Mouse (Mus musculus) ES-E14 (cell line): ENCODE data around the gene Sox4. TPM values are rescaled to one million over a fixed set of nuclear protein-coding genes. Genes with fewer than 3 reads are reported as not detected.

ENCODE experiments used
- DNase-seq: peaks from one replicate; pipeline ENCODE4 v3.0.0-alpha.2; 2013; ENCODE audit warnings: low read depth, low spot score
- H3K27ac ChIP-seq: 2 replicates; pipeline ENCODE4 v1.5.1; 2012; ENCODE audit warnings: low read depth, mild to moderate bottlenecking, low read length, moderate library complexity, mixed read lengths; ENCODE audit not compliant: poor library complexity, insufficient read depth, severe bottlenecking
- H3K36me3 ChIP-seq: 2 replicates; pipeline ENCODE4 v1.6.1; 2012; ENCODE audit warnings: mild to moderate bottlenecking, low read length, moderate library complexity, mixed read lengths; ENCODE audit not compliant: control insufficient read depth, poor library complexity, insufficient read depth, severe bottlenecking
- H3K4me1 ChIP-seq, 2 experiments: fragments of 150-350 bp in 1 of 2; sonication (generic) in 1 of 2; 2 replicates each; pipeline ENCODE4 v1.6.1; 2012; ENCODE audit warnings: low read length in 2 of 2, mild to moderate bottlenecking in 1 of 2, mixed read lengths in 1 of 2; ENCODE audit not compliant: control insufficient read depth in 2 of 2, insufficient read depth in 2 of 2, poor library complexity in 1 of 2
- H3K4me3 ChIP-seq, 2 experiments: fragments of 150-350 bp in 1 of 2; sonication (generic) in 1 of 2; 2 replicates each; pipeline ENCODE4 v1.5.1; 2012; ENCODE audit warnings: low read length in 2 of 2, low read depth in 1 of 2, mild to moderate bottlenecking in 1 of 2, mixed read lengths in 1 of 2; ENCODE audit not compliant: insufficient read depth in 1 of 2, poor library complexity in 1 of 2, severe bottlenecking in 1 of 2
- H3K9ac ChIP-seq: 2 replicates; pipeline ENCODE4 v1.6.1; 2012; ENCODE audit warnings: low read depth, mild to moderate bottlenecking, low read length, mixed read lengths; ENCODE audit not compliant: poor library complexity, insufficient read depth, severe bottlenecking
- H3K9me3 ChIP-seq: fragments of 150-350 bp; sonication (generic); 2 replicates; pipeline ENCODE4 v1.6.1; 2012; ENCODE audit warnings: low read depth, mild to moderate bottlenecking, low read length; ENCODE audit not compliant: control insufficient read depth, insufficient read depth
- CHD2 ChIP-seq: IDR thresholded peaks from 2 replicates; pipeline ENCODE4 v1.6.1; 2014; ENCODE audit warnings: mild to moderate bottlenecking, low read depth, low read length, inconsistent platforms
- HCFC1 ChIP-seq: IDR thresholded peaks from 2 replicates; pipeline ENCODE4 v1.6.1; 2012; ENCODE audit warnings: low read length, inconsistent platforms, borderline replicate concordance; ENCODE audit not compliant: insufficient read depth
- MAFK ChIP-seq: IDR thresholded peaks from 2 replicates; pipeline ENCODE4 v1.6.1; 2014; ENCODE audit warnings: mild to moderate bottlenecking, low read depth, low read length, inconsistent platforms; ENCODE audit not compliant: insufficient read depth
- ZC3H11A ChIP-seq: IDR thresholded peaks from 2 replicates; pipeline ENCODE4 v1.6.1; 2012; ENCODE audit warnings: low read depth, mild to moderate bottlenecking, inconsistent platforms, low read length, borderline replicate concordance
- ZNF384 ChIP-seq: IDR thresholded peaks from 2 replicates; pipeline ENCODE4 v1.6.1; 2012; ENCODE audit warnings: low read depth, low read length, inconsistent platforms
- in situ Hi-C, 2 experiments: fragments of 600-800 bp; cut with MboI; formaldehyde crosslinking; loops; one replicate each; pipeline ENCODE4 v1.15.1; 2025; ENCODE audit warnings: low sequenced_read_pairs in 2 of 2, inconsistent platforms in 1 of 2; ENCODE audit not compliant: unreplicated experiment in 2 of 2
- total RNA-seq: library from RNA; depleted of rRNA; stranded (reverse); fragments of 300-350 nt; gene quantifications from 2 replicates; pipeline ENCODE4 v1.2.3, GENCODE M21; 2012

Gene Sox4
- total RNA-seq, 1 experiment: 27.1 TPM

- no peak overlapping the region for H3K9ac ChIP-seq
- H3K36me3 ChIP-seq: no peaks in the 10 kb centered on the region
- peaks cover 0 to 2% of the 10 kb centered on the region in 2 experiments; a peak in 1 of 4 replicates for H3K4me1 ChIP-seq
- TF ChIP-seq HCFC1 (no peak), CHD2 (no peak), MAFK (no peak), ZNF384 (no peak), ZC3H11A (no peak)
- DNase-seq: no peak
- no peak overlapping the region for H3K4me3 ChIP-seq
- H3K27ac ChIP-seq: no peak overlapping the region
- H3K9me3 ChIP-seq: no peaks in the 10 kb centered on the region
- in situ Hi-C loops: no loop called here
These were observed 22.2 kb downstream of the Sox4 start for GRCm38 (mm10) chr13:28931266-28931665.

GRCm38 (mm10) chr13:28930364-28930763 lies 23.1 kb downstream of the Sox4 start:
- in situ Hi-C loops: no loop called here
- Histone ChIP-seq H3K36me3 (no peaks in the 10 kb centered on the region), H3K9me3 (no peaks in the 10 kb centered on the region), H3K27ac (no peak overlapping the region), H3K4me1 (peaks cover 0 to 2% of the 10 kb centered on the region in 2 experiments; a peak in 1 of 4 replicates), H3K4me3 (no peak overlapping the region), H3K9ac (no peak overlapping the region)
- TF ChIP-seq ZC3H11A (no peak), CHD2 (no peak), HCFC1 (no peak), ZNF384 (no peak), MAFK (no peak)
- DNase-seq: no peak

- Histone ChIP-seq H3K4me3 (no peak overlapping the region), H3K27ac (no peak overlapping the region), H3K9ac (no peak overlapping the region), H3K36me3 (no peaks in the 10 kb centered on the region), H3K4me1 (peaks cover 0 to 2% of the 10 kb centered on the region in 2 experiments; a peak in 1 of 4 replicates), H3K9me3 (no peaks in the 10 kb centered on the region)
- TF ChIP-seq MAFK (no peak), ZNF384 (no peak), ZC3H11A (no peak), HCFC1 (no peak), CHD2 (no peak)
- in situ Hi-C loops: no loop called here
- no peak for DNase-seq
These were observed 23.6 kb downstream of the Sox4 start for GRCm38 (mm10) chr13:28929936-28930335.

GRCm38 (mm10) chr13:28923136-28923535 lies 30.4 kb downstream of the Sox4 start:
- Histone ChIP-seq H3K4me3 (no peak overlapping the region), H3K9ac (no peak overlapping the region), H3K27ac (no peak overlapping the region), H3K36me3 (no peaks in the 10 kb centered on the region), H3K4me1 (no peaks in the 10 kb centered on the region; a peak in 1 of 4 replicates), H3K9me3 (no peaks in the 10 kb centered on the region)
- in situ Hi-C loops: no loop called here
- TF ChIP-seq ZC3H11A: no peak
- TF ChIP-seq HCFC1: no peak
- no peak for TF ChIP-seq CHD2
- no peak for TF ChIP-seq MAFK
- no peak for DNase-seq
